Mouse (Mus musculus) midbrain, embryonic 16.5 days (tissue): ENCODE data around the gene Ssx2ip. TPM values are rescaled to one million over a fixed set of nuclear protein-coding genes. Genes with fewer than 3 reads are reported as not detected.
A peak's percentile ranks its signal among the peaks of the same experiment; 100 is the strongest.
"Not testable (repeated sequence)": the region's sequence is repeated elsewhere in the genome, so short reads cannot be mapped to it uniquely, and the experiment has no call there.

Experiments used
- ATAC-seq: fragments of 200-750 bp; cut with Nextera tagmentation; 2 replicates; pipeline ENCODE4 v1.8.0; 2017; ENCODE audit warnings: moderate TSS enrichment
- H3K27ac ChIP-seq: fragments of 300-500 bp; sonication (generic); 2 replicates; pipeline ENCODE4 v1.5.1; 2014; ENCODE audit warnings: mild to moderate bottlenecking, low read length, mixed read lengths
- H3K27me3 ChIP-seq: fragments of 300-500 bp; sonication (generic); 2 replicates; pipeline ENCODE4 v1.6.1; 2014; ENCODE audit warnings: low read depth, low read length, mixed read lengths; ENCODE audit not compliant: control insufficient read depth, insufficient read depth
- H3K36me3 ChIP-seq: fragments of 300-500 bp; sonication (generic); 2 replicates; pipeline ENCODE4 v1.6.1; 2014; ENCODE audit warnings: mild to moderate bottlenecking, low read length, moderate library complexity, mixed read lengths; ENCODE audit not compliant: control insufficient read depth, insufficient read depth
- H3K4me1 ChIP-seq: fragments of 300-500 bp; sonication (generic); 2 replicates; pipeline ENCODE4 v1.6.1; 2014; ENCODE audit warnings: mild to moderate bottlenecking, low read length, mixed read lengths; ENCODE audit not compliant: control insufficient read depth, insufficient read depth
- H3K4me2 ChIP-seq: fragments of 300-500 bp; sonication (generic); 2 replicates; pipeline ENCODE4 v1.6.1; 2014; ENCODE audit warnings: mild to moderate bottlenecking, low read length, mixed read lengths
- H3K4me3 ChIP-seq: fragments of 300-500 bp; sonication (generic); 2 replicates; pipeline ENCODE4 v1.5.1; 2014; ENCODE audit warnings: low read depth, mild to moderate bottlenecking, low read length, moderate library complexity, mixed read lengths
- H3K9ac ChIP-seq: fragments of 300-500 bp; sonication (generic); 2 replicates; pipeline ENCODE4 v1.6.1; 2014; ENCODE audit warnings: low read depth, low read length, mixed read lengths
- H3K9me3 ChIP-seq: fragments of 300-500 bp; sonication (generic); replicated peaks from 2 replicates; pipeline ENCODE4 v1.6.1; 2014; ENCODE audit warnings: mild to moderate bottlenecking, low read length, mixed read lengths; ENCODE audit not compliant: control insufficient read depth, poor library complexity, severe bottlenecking
- WGBS: fragments of 180-500 bp; shearing (Covaris S2); extraction: QIAGEN DNeasy Blood & Tissue Kit; methylation state at CpG from one replicate; pipeline ENCODE4 v1.1.7; 2014; 5-methylcytosine and 5-hydroxymethylcytosine counted together
- polyA plus RNA-seq: library from polyadenylated mRNA; unstranded; fragments of >200 nt; fragmentation: Nextera tagmentation; extraction: Ambion mirVana; gene quantifications from 2 replicates; pipeline ENCODE4 v1.2.1, GENCODE M21; 2015

Ssx2ip gene
- polyA plus RNA-seq, 1 experiment from 2014 or later, result 18.0 TPM

DNA sequence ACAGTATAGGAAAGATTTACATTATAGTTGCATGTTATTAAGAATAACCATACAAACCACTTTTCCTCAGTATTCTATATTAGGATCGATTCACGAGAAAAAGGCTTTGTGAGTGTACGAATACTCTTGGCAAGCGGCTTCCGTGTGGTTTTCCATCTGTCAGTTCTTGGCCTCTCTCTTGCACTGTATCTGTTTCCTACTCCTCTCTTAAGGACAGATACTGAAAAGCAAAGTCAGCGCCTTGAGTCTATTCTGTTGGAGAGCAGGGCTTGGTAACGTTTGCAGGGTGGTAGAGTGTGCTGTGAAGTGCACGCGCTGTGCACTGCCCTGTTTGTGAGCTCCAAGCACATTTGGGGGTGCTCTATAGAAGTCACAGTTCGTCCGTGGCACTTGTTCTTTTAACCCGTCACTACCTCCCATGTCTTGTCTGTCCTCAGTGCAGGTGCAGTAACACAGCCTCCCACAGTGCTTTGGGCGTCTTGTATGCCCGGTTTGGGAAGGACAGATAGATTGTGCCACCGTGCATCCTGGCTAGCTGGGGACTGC lies 15.6 kb downstream of the Ssx2ip start:
- ATAC-seq, result no peak
- Histone ChIP-seq H3K9ac (no peak overlapping the region), H3K36me3 (peaks cover 15% of the 10 kb centered on the region), H3K9me3 (no peaks in the 10 kb centered on the region), H3K4me1 (0 out of 2 replicates have a peak, but pooled peaks cover 2% of the 10 kb centered on the region), H3K4me3 (no peak overlapping the region), H3K27ac (no peak overlapping the region), H3K27me3 (no peaks in the 10 kb centered on the region), H3K4me2 (no peak overlapping the region)
- 91% methylated on average over 15 of the region's 15 CpGs for WGBS

DNA sequence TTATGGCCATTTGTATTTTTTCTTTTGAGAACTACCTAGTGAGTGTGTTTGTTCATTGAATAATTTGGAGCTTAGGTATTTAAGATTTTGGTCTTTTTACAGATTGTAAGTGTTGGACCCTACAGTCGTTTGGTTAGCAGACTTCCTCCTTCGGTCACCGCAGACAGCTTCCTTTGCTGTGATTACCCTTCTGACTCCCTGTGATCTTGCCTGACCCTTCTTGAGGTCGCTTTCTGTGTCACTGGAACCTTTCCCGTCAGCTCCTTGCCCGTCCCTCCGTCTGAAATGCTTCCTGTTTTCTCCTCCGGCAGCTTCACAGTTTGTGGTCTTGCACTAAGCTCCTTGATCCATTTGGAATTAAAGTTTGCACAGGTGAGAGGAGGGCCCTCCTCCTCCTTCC lies 17.3 kb downstream of the Ssx2ip start:
- H3K4me2 ChIP-seq, result no peak overlapping the region
- no peak overlapping the region for H3K4me3 ChIP-seq
- H3K9ac ChIP-seq, result no peak overlapping the region
- H3K4me1 ChIP-seq, result peaks cover 2% of the 10 kb centered on the region; the same call in 1 of the 2 replicates
- H3K36me3 ChIP-seq, result peaks cover 19% of the 10 kb centered on the region
- no peaks in the 10 kb centered on the region for H3K27me3 ChIP-seq
- 66% methylated on average over 8 of the region's 8 CpGs for WGBS
- no peak for ATAC-seq
- H3K27ac ChIP-seq, result no peak overlapping the region
- no peaks in the 10 kb centered on the region for H3K9me3 ChIP-seq

DNA sequence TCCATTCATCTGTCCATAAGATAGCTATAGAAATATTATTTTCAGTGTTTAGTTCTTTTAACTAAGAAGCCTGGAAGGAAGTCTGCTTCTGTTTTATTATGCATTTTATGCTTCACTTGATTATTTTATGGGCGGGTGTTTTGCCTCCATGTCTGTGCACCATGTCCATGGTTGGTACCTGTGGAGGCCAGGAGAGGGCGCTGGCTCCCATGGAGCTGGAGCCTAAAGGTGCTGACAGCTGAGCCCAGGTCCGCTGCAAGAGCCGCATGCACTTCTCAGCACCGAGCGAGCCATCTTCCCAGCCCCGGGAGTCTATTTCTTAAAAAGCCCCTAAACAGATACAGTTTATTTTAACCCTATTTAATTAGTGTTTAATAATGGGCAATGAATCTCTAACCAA lies 19.3 kb downstream of the Ssx2ip start:
- peaks cover 2% of the 10 kb centered on the region; the same call in 1 of the 2 replicates for H3K4me1 ChIP-seq
- H3K4me3 ChIP-seq, result no peak overlapping the region
- H3K36me3 ChIP-seq, result peaks cover 21% of the 10 kb centered on the region
- H3K4me2 ChIP-seq, result no peak overlapping the region
- WGBS, result 83% methylated on average over 7 of the region's 7 CpGs
- no peaks in the 10 kb centered on the region for H3K9me3 ChIP-seq
- H3K27me3 ChIP-seq, result no peaks in the 10 kb centered on the region
- no peak for ATAC-seq
- H3K27ac ChIP-seq, result no peak overlapping the region
- H3K9ac ChIP-seq, result no peak overlapping the region

DNA sequence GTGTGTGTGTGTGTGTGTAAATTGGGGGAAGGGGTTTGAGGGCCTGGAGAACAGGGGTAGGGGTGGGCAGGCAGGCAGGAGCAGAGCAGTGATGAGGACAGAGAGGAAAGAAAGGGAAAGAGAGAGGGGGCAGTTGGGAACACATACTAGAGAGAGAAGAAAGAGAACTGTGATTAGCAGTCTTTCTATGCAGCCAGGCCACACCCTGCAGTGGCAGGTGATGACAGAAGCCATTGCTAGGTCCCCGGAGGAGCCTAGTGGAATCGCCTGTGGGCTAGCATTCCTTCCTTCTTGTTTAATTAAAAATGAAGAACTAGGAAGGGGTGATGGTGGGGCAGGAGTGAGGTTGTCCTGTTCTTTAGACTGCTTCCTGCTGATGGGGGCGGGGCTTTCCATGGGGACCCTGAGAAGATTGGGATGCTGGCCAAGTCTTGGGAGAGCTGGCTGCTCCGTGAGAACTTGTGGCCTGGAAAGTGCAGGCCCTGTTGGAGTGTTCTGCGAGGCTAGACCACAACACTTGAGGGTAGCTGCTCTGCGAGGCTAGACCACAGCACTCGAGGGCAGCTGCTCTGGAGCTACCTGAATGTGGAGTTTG lies 20.0 kb downstream of the Ssx2ip start:
- H3K4me2 ChIP-seq, result no peak overlapping the region
- no peak overlapping the region for H3K4me3 ChIP-seq
- peaks cover 18% of the 10 kb centered on the region for H3K36me3 ChIP-seq
- no peak overlapping the region for H3K9ac ChIP-seq
- H3K27me3 ChIP-seq, result no peaks in the 10 kb centered on the region
- no peaks in the 10 kb centered on the region for H3K9me3 ChIP-seq
- no peak overlapping the region for H3K27ac ChIP-seq
- WGBS, result 75% methylated on average over 7 of the region's 7 CpGs
- ATAC-seq, result no peak
- H3K4me1 ChIP-seq, result peaks cover 2% of the 10 kb centered on the region; the same call in 1 of the 2 replicates

DNA sequence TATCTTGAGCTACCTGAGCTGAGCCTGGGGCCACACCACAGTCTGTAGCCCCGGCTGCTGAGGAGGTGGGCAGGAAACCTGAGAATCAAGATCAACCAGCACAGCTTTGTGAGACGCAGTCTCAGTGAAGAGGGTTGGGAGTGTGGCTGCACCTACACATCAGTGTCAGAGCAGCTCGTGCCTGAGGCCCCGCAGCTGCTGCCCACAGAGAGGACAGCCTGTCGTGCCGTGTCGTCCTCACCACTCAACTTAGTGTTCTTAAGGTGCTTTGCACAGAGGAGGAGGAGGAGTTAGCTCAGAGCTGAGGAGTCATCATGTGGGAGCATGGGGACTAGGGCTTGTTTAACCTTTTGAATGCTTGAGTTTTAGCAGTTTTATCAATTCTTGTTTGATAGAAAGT lies 21.5 kb downstream of the Ssx2ip start:
- Histone ChIP-seq H3K9ac (no peak overlapping the region), H3K36me3 (peaks cover 17% of the 10 kb centered on the region; the same call in 1 of the 2 replicates), H3K9me3 (no peaks in the 10 kb centered on the region), H3K27ac (0 out of 2 replicates have a peak overlapping the region, but pooled peaks have one; percentile 26), H3K4me2 (no peak overlapping the region), H3K4me3 (no peak overlapping the region), H3K27me3 (no peaks in the 10 kb centered on the region), H3K4me1 (peaks cover 2% of the 10 kb centered on the region; the same call in 1 of the 2 replicates)
- ATAC-seq, result no peak
- 65% methylated on average over 7 of the region's 7 CpGs for WGBS

DNA sequence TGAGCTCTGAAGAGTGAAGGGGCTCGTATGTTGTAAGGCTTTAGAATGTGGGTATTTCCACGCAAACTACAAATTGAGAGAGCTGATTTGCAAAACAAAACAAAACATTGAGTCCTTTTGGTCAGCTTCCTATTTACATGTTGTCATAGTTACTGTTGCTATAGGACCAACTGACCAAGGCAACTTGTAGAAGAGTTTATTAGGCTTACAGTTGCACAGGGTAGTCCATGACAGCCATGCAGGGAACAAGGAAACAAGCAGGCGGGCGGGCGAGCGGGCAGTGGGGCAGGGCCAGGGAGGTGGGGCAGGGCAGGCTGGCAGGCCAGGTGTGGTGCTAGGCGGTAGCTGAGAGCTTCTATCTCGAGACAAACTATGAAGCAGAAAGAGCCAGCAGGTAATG lies 22.0 kb downstream of the Ssx2ip start:
- ATAC-seq, result 0 out of 2 replicates have a peak, but pooled peaks have one; percentile 23
- H3K36me3 ChIP-seq, result peaks cover 18% of the 10 kb centered on the region; the same call in 1 of the 2 replicates

DNA sequence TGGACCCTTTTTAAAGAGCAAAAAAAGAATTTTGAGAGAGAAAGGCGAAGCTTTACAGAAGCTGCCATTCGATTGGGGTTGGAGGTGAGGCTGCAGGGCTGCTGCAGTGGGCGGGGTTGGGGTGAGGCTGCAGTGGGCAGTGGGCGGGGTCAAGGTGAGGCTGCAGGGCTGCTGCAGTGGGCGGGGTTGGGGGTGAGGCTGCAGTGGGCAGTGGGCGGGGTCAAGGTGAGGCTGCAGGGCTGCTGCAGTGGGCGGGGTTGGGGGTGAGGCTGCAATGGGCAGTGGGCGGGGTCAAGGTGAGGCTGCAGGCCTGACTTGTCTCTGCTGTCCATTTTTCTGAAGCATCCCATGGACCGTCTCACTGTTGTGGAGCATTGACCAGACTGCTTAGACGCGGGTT lies 28.6 kb downstream of the Ssx2ip start:
- WGBS, result 90% methylated on average over 11 of the region's 11 CpGs
- H3K36me3 ChIP-seq, result peaks cover 21% of the 10 kb centered on the region
- not testable (repeated sequence) for H3K27me3 ChIP-seq, H3K9me3 ChIP-seq, H3K9ac ChIP-seq, H3K27ac ChIP-seq, H3K4me3 ChIP-seq, H3K4me1 ChIP-seq, H3K4me2 ChIP-seq, ATAC-seq

More for the DNA sequence above, 22.0 kb downstream of the Ssx2ip start:
- WGBS, result 75% methylated on average over 8 of the region's 8 CpGs
- H3K9me3 ChIP-seq, result no peaks in the 10 kb centered on the region
- H3K4me2 ChIP-seq, result no peak overlapping the region
- H3K4me1 ChIP-seq, result peaks cover 2% of the 10 kb centered on the region; the same call in 1 of the 2 replicates
- no peak overlapping the region for H3K4me3 ChIP-seq
- H3K27me3 ChIP-seq, result no peaks in the 10 kb centered on the region
- no peak overlapping the region for H3K27ac ChIP-seq
- H3K9ac ChIP-seq, result no peak overlapping the region

DNA sequence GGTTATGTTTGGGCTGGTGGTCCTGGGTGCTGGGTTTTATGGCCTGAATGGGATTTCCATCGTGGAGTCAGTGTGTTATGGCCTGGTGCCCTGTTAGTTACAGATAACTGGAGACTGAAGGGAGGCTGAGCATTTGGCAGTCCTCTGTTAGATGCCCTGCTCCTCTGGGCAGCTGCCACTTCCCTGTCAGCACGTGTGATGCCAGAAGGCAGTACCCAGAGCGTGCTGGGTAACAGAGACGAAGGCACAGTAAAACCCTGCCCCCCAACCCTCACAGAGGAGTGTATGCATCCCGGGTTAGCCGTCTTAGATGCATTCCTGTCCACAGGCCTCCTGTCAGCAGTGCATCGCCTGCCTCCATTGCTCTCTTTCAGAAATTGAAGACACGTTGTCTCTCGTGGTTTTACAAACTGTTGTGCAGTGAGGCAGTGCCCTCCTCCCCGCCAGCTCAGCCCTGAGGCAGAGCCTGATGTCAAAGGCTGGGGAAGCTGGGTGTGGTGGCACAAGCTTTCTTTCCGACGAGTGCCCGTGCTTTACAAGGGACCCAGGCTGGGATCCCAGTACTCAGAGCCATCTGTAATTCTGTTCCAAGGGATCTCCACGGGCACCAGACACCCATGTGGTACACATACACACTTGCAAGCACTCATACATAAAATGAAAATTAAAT lies 29.4 kb downstream of the Ssx2ip start:
- ATAC-seq, result no peak
- H3K36me3 ChIP-seq, result peaks cover 23% of the 10 kb centered on the region

DNA sequence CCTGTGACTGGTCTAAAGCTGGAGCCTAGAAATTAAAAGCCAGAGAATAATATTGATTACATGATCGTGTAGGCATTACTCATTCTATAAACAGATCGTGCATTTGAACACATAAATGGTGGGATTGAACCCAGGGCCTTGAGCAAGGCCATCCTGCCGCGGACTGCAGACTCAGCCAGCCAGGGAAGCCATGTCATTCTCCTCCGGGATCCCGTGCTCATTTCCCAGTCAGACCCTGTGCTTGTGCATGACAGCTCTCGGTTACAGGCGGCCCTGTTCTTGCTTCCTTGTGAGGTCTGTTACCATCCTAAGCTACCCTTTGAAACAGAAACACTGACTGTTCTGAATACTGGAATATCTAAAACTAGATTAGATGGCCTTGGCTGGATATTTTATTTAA lies 30.2 kb downstream of the Ssx2ip start:
- Histone ChIP-seq H3K9ac (no peak overlapping the region), H3K4me1 (no peaks in the 10 kb centered on the region), H3K4me3 (no peak overlapping the region), H3K27me3 (no peaks in the 10 kb centered on the region), H3K36me3 (peaks cover 22% of the 10 kb centered on the region), H3K27ac (no peak overlapping the region), H3K4me2 (no peak overlapping the region), H3K9me3 (no peaks in the 10 kb centered on the region)
- WGBS, result 89% methylated on average over 8 of the region's 8 CpGs
- ATAC-seq, result no peak

More for the DNA sequence above, 29.4 kb downstream of the Ssx2ip start:
- H3K9ac ChIP-seq, result no peak overlapping the region
- H3K27ac ChIP-seq, result no peak overlapping the region
- no peak overlapping the region for H3K4me3 ChIP-seq
- no peaks in the 10 kb centered on the region for H3K4me1 ChIP-seq
- WGBS, result 91% methylated on average over 14 of the region's 14 CpGs
- H3K9me3 ChIP-seq, result no peaks in the 10 kb centered on the region
- no peak overlapping the region for H3K4me2 ChIP-seq
- H3K27me3 ChIP-seq, result no peaks in the 10 kb centered on the region
